Mouse (Mus musculus) limb, embryonic 15.5 days (tissue): ENCODE data around the gene A530032D15Rik. TPM values are rescaled to one million over a fixed set of nuclear protein-coding genes. Genes with fewer than 3 reads are reported as not detected.
"Not testable (repeated sequence)": the region's sequence is repeated elsewhere in the genome, so short reads cannot be mapped to it uniquely, and the experiment has no call there.

Experiments used
- ATAC-seq: fragments of 200-750 bp; cut with Nextera tagmentation; 2 replicates; pipeline ENCODE4 v1.8.0; 2017; ENCODE audit warnings: low read depth, moderate TSS enrichment; ENCODE audit not compliant: insufficient number of reproducible peaks, low FRiP score, low TSS enrichment
- H3K27ac ChIP-seq: fragments of 300-500 bp; sonication (generic); 2 replicates; pipeline ENCODE4 v1.5.1; 2015; ENCODE audit warnings: moderate library complexity, mild to moderate bottlenecking, inconsistent platforms
- H3K27me3 ChIP-seq: fragments of 300-500 bp; sonication (generic); 2 replicates; pipeline ENCODE4 v1.6.1; 2015; ENCODE audit warnings: inconsistent platforms
- H3K36me3 ChIP-seq: fragments of 300-500 bp; sonication (generic); 2 replicates; pipeline ENCODE4 v1.6.1; 2015; ENCODE audit warnings: inconsistent platforms
- H3K4me1 ChIP-seq: fragments of 300-500 bp; sonication (generic); 2 replicates; pipeline ENCODE4 v1.6.1; 2015; ENCODE audit warnings: inconsistent platforms
- H3K4me2 ChIP-seq: fragments of 300-500 bp; sonication (generic); 2 replicates; pipeline ENCODE4 v1.6.1; 2015; ENCODE audit warnings: mild to moderate bottlenecking, inconsistent platforms
- H3K4me3 ChIP-seq: fragments of 300-500 bp; sonication (generic); 2 replicates; pipeline ENCODE4 v1.5.1; 2015; ENCODE audit warnings: mild to moderate bottlenecking, inconsistent platforms
- H3K9ac ChIP-seq: fragments of 300-500 bp; sonication (generic); 2 replicates; pipeline ENCODE4 v1.6.1; 2015; ENCODE audit warnings: inconsistent platforms
- H3K9me3 ChIP-seq: fragments of 300-500 bp; sonication (generic); 2 replicates; pipeline ENCODE4 v1.6.1; 2016; ENCODE audit warnings: inconsistent platforms
- WGBS: fragments of 180-500 bp; shearing (Covaris S2); methylation state at CpG from one replicate; pipeline ENCODE4 v1.1.7; 2015; 5-methylcytosine and 5-hydroxymethylcytosine counted together
- polyA plus RNA-seq: library from polyadenylated mRNA; unstranded; fragments of >200 nt; fragmentation: Nextera tagmentation; extraction: Ambion mirVana; gene quantifications from 2 replicates; pipeline ENCODE4 v1.2.1, GENCODE M21; 2015

Gene A530032D15Rik
- polyA plus RNA-seq, 1 experiment from 2014 or later = not detected

DNA sequence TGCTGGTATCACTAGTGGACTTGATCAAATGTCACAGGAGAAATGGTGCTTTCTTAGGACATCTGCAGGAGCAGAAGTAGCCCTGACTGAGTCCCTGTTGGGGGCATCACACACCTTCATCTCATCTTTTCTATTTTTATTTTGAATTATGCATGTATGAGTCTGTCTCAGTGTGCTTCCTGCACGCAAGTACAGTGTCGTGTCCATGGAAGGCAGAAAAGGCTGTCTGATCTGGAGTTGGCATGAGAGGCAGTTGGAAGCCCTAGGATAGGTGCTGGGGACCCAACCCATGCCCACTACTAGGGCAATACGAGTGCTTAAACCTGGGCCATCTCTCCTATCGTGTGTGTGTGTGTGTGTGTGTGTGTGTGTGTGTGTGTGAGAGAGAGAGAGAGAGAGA, 4.3 kb downstream of the A530032D15Rik start:
- WGBS = 76% methylated on average over 4 of the region's 4 CpGs

DNA sequence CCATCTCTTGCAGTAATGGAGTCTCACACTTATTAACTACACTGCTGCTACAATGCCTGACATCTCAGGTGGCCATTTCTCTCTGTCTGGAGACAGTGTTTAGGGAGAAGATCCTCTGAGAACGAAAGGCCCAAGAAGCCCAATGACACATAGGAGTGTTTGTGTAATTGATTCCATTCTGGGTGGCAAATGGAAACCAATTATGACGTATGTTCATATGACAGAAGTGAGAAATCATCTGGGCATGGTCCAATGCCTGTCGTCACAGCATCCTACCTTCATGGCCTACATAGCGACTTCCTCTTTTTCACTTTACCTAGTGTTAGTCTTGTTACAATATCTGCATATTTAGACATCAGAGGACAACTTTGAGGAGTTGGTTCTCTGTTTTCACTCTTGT, 7.9 kb downstream of the A530032D15Rik start:
- not testable (repeated sequence) for H3K36me3 ChIP-seq, H3K4me1 ChIP-seq, H3K9ac ChIP-seq, H3K27me3 ChIP-seq, H3K4me3 ChIP-seq, H3K4me2 ChIP-seq, H3K27ac ChIP-seq, H3K9me3 ChIP-seq, ATAC-seq
- whole genome bisulfite sequencing = 84% methylated on average over 4 of the region's 4 CpGs

More for the DNA sequence above, 4.3 kb downstream of the A530032D15Rik start:
- ATAC-seq, H3K4me1 ChIP-seq, H3K27ac ChIP-seq, H3K9ac ChIP-seq, H3K36me3 ChIP-seq, H3K4me2 ChIP-seq, H3K27me3 ChIP-seq, H3K9me3 ChIP-seq, H3K4me3 ChIP-seq: not testable (repeated sequence)

GRCm38 (mm10) chr1:85099864-85100263, 9.8 kb downstream of the A530032D15Rik start, which contains the start of gene Gm10553:
Gene Gm10553 (plus strand): TSS chr1:85100164.
- not testable (repeated sequence) for H3K36me3 ChIP-seq, H3K27me3 ChIP-seq, H3K4me3 ChIP-seq, H3K4me2 ChIP-seq, H3K27ac ChIP-seq, H3K9ac ChIP-seq, H3K9me3 ChIP-seq, H3K4me1 ChIP-seq, ATAC-seq
- 63% methylated on average over 1 of the region's 1 CpGs for WGBS

GRCm38 (mm10) chr1:85099081-85099480, 10.6 kb downstream of the A530032D15Rik start:
- H3K9me3 ChIP-seq, H3K9ac ChIP-seq, H3K36me3 ChIP-seq, ATAC-seq, H3K4me2 ChIP-seq, H3K4me3 ChIP-seq, H3K27ac ChIP-seq, H3K27me3 ChIP-seq, H3K4me1 ChIP-seq: not testable (repeated sequence)
- 79% methylated on average over 7 of the region's 7 CpGs for WGBS

DNA sequence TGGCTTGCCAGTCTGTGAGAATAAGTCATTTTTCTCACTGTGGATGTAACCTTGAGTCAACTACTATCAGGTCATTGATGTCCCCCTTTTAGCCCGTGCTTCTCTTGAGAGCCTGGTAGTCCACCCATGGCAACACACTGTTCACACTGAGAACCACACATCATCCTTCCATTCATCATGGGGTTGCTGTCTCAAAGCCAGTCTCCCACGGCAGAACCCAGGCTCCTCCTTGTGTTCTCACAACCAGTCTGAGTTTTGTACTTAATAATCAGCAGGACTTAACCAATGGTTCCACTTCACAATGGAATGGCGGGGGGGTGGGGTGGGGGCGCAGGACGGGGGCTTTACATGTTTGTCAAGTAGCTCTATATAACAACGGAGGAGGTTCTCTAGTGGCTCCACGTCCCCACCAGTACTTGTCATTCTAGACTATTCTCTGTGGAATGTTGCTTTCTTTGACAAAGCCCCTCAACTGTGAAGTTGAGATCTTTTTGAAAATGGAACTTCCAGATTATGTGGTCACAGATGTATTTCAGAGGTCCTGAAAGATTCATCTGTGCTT, 16.6 kb downstream of the A530032D15Rik start:
- H3K27me3 ChIP-seq, H3K9ac ChIP-seq, H3K4me1 ChIP-seq, H3K9me3 ChIP-seq, H3K4me3 ChIP-seq, H3K36me3 ChIP-seq, ATAC-seq, H3K27ac ChIP-seq, H3K4me2 ChIP-seq: not testable (repeated sequence)
- 82% methylated on average over 6 of the region's 7 CpGs for WGBS

- H3K9me3 ChIP-seq, H3K27me3 ChIP-seq, ATAC-seq, H3K36me3 ChIP-seq, H3K27ac ChIP-seq, H3K4me2 ChIP-seq, H3K9ac ChIP-seq, H3K4me1 ChIP-seq, H3K4me3 ChIP-seq: not testable (repeated sequence)
- WGBS = 36% methylated on average over 1 of the region's 3 CpGs
Observed at GRCm38 (mm10) chr1:85092169-85092568, 17.5 kb downstream of the A530032D15Rik start.

DNA sequence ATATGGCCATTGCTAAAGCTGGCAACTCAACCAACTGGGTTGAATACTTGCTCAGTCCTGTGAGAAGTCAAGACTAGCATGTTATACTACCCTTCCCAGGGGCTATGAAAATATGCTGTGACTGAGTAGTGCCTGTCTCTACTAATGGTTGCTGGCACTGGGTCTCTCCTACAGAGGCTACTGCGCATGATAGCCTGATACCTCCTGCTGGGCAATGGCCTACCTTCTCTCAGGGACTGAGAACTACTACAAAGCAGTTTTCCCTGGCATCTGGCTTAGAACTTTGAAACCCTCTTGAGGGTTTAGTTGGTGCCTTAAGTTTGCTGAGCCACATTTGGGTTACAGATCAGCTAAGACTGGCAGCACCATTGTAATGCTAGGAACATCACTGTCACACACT, 23.4 kb downstream of the A530032D15Rik start:
- not testable (repeated sequence) for H3K4me2 ChIP-seq, ATAC-seq, H3K4me1 ChIP-seq, H3K36me3 ChIP-seq, H3K9ac ChIP-seq, H3K4me3 ChIP-seq, H3K27me3 ChIP-seq, H3K9me3 ChIP-seq, H3K27ac ChIP-seq
- 63% methylated on average over 1 of the region's 1 CpGs for WGBS

DNA sequence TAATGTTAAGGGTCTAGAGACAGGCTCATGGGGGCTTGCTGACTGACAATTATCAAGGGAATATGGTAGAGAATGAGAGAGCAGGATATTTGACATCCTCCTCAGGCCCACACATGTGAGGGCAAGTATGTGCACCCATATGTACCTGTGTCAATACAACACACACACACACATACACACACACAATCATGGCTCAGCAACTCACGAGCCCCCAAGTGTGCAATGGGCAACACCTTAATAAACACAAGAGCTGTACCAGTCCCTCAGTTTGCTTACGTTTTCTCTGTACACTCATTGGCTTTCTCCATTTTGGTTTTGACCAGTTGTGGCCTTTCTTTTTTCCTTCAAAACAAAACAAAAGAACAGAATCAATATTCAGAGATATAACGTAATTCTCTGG, 24.9 kb downstream of the A530032D15Rik start:
- not testable (repeated sequence) for H3K27ac ChIP-seq, H3K9ac ChIP-seq, ATAC-seq, H3K27me3 ChIP-seq, H3K4me1 ChIP-seq, H3K4me3 ChIP-seq, H3K9me3 ChIP-seq, H3K4me2 ChIP-seq, H3K36me3 ChIP-seq
- WGBS = 66% methylated on average over 3 of the region's 3 CpGs

- not testable (repeated sequence) for H3K36me3 ChIP-seq, H3K9me3 ChIP-seq, ATAC-seq
Observed at GRCm38 (mm10) chr1:85073099-85073498, 36.6 kb downstream of the A530032D15Rik start.

DNA sequence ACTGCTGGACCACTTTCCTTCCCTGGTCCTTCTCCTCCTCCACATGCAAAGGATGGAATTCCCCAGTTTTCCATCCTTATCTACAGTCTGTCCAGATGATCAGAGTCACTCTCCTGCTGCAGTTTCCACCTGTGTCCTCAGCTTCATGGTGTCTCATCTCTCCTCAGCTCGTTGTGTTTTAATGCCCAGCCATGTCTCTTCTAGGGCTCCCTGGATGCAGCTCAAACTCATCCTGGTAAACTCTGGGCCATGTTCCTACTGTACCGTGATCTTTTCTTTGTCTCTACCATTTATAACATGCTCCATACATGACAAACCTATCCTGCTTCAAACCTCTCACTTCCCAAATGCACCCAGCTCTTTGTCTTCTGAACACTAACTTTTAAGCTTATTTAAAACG, 38.0 kb downstream of the A530032D15Rik start:
- H3K4me1 ChIP-seq, H3K4me2 ChIP-seq, H3K9me3 ChIP-seq, H3K9ac ChIP-seq, H3K27ac ChIP-seq, ATAC-seq, H3K27me3 ChIP-seq, H3K4me3 ChIP-seq, H3K36me3 ChIP-seq: not testable (repeated sequence)
- WGBS = 58% methylated on average over 3 of the region's 3 CpGs

More at GRCm38 (mm10) chr1:85073099-85073498, 36.6 kb downstream of the A530032D15Rik start:
- H3K4me3 ChIP-seq, H3K27ac ChIP-seq, H3K9ac ChIP-seq, H3K27me3 ChIP-seq, H3K4me2 ChIP-seq, H3K4me1 ChIP-seq: not testable (repeated sequence)
- 55% methylated on average over 3 of the region's 3 CpGs for WGBS

GRCm38 (mm10) chr1:85035801-85036200, 73.9 kb downstream of the A530032D15Rik start:
- H3K9ac ChIP-seq, H3K36me3 ChIP-seq, H3K4me1 ChIP-seq, H3K4me3 ChIP-seq, H3K9me3 ChIP-seq, H3K27me3 ChIP-seq, H3K27ac ChIP-seq, ATAC-seq, H3K4me2 ChIP-seq: not testable (repeated sequence)
- 82% methylated on average over 6 of the region's 6 CpGs for WGBS

DNA sequence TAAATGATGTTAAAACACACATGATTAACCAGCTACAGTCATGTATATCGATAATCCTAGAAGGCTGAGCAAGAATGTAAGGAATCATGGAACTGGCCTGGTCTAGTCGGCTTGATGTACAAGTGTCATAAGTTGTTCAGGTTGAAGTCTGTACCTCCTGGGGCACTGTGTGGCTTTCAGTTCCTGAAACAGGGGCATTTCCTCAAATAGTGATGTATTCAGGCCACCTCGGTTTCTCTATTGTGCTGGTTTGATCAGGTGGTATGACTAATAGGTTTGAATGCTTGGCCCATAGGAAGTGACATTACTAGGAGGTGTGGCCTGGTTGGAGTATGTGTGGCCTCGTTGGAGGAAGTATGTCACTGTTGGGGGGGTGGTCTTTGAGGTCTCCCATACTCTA, 75.3 kb downstream of the A530032D15Rik start:
- not testable (repeated sequence) for H3K27ac ChIP-seq, H3K4me2 ChIP-seq, ATAC-seq, H3K36me3 ChIP-seq, H3K9me3 ChIP-seq, H3K27me3 ChIP-seq, H3K4me3 ChIP-seq, H3K4me1 ChIP-seq, H3K9ac ChIP-seq
- 83% methylated on average over 3 of the region's 4 CpGs for WGBS

- not testable (repeated sequence) for H3K4me3 ChIP-seq, H3K27ac ChIP-seq, H3K4me2 ChIP-seq, H3K9ac ChIP-seq, H3K9me3 ChIP-seq, H3K27me3 ChIP-seq, H3K36me3 ChIP-seq, H3K4me1 ChIP-seq, ATAC-seq
- 87% methylated on average over 6 of the region's 6 CpGs for WGBS
Observed at GRCm38 (mm10) chr1:85033616-85034015, 76.0 kb downstream of the A530032D15Rik start.
